Mouse (Mus musculus): ENCODE results near the gene Naglu.

GRCm38 (mm10) chr11:101058726-101059125 is 11.1 kb upstream of the Naglu start:
- no peak for TF ChIP-seq POLR2A (IDR thresholded peaks at IDR 0.05; ENCODE audit: borderline replicate concordance, extremely low read depth, insufficient read depth, insufficient read length, poor library complexity, severe bottlenecking)
- TF ChIP-seq CTCF (IDR thresholded peaks at IDR 0.05; ENCODE audit: borderline replicate concordance, extremely low read depth, insufficient read depth, insufficient read length), result no peak

Measured in brain, embryonic 14.5 days (tissue).